Mouse (Mus musculus) kidney, embryonic 14.5 days (tissue): ENCODE results near the gene Hist1h4b. TPM values are rescaled to one million over a fixed set of nuclear protein-coding genes. Genes with fewer than 3 reads are reported as not detected.
A peak's percentile ranks its signal among the peaks of the same experiment; 100 is the strongest.

Experiments
- ATAC-seq: fragments of 200-750 bp; cut with Nextera tagmentation; 2 replicates; pipeline ENCODE4 v1.8.0; 2017; ENCODE audit warnings: moderate number of reproducible peaks, mild to moderate bottlenecking, moderate TSS enrichment, moderate library complexity; ENCODE audit not compliant: low FRiP score, low TSS enrichment
- H3K27ac ChIP-seq: fragments of 300-500 bp; sonication (generic); 2 replicates; pipeline ENCODE4 v1.5.1; 2014; ENCODE audit warnings: low read depth, mild to moderate bottlenecking, low read length, moderate library complexity, mixed read lengths
- H3K27me3 ChIP-seq: fragments of 300-500 bp; sonication (generic); 2 replicates; pipeline ENCODE4 v1.6.1; 2014; ENCODE audit warnings: mild to moderate bottlenecking, low read length; ENCODE audit not compliant: control insufficient read depth, insufficient read depth
- H3K36me3 ChIP-seq: fragments of 300-500 bp; sonication (generic); 2 replicates; pipeline ENCODE4 v1.6.1; 2014; ENCODE audit warnings: low read length, mixed read lengths; ENCODE audit not compliant: control insufficient read depth, insufficient read depth
- H3K4me1 ChIP-seq: fragments of 300-500 bp; sonication (generic); 2 replicates; pipeline ENCODE4 v1.6.1; 2014; ENCODE audit warnings: low read length, mixed read lengths; ENCODE audit not compliant: control insufficient read depth, insufficient read depth
- H3K4me2 ChIP-seq: fragments of 300-500 bp; sonication (generic); replicated peaks from 2 replicates; pipeline ENCODE4 v1.6.1; 2014; ENCODE audit warnings: low read depth, mild to moderate bottlenecking, low read length
- H3K4me3 ChIP-seq: fragments of 300-500 bp; sonication (generic); 2 replicates; pipeline ENCODE4 v1.5.1; 2014; ENCODE audit warnings: mild to moderate bottlenecking, low read length
- H3K9ac ChIP-seq: fragments of 300-500 bp; sonication (generic); 2 replicates; pipeline ENCODE4 v1.6.1; 2014; ENCODE audit warnings: low read depth, mild to moderate bottlenecking, low read length, moderate library complexity
- H3K9me3 ChIP-seq: fragments of 300-500 bp; sonication (generic); 2 replicates; pipeline ENCODE4 v1.6.1; 2016; ENCODE audit warnings: low read length; ENCODE audit not compliant: control insufficient read depth
- WGBS: fragments of 180-500 bp; shearing (Covaris S2); extraction: QIAGEN DNeasy Blood & Tissue Kit; methylation state at CpG from one replicate; pipeline ENCODE4 v1.1.7; 2014; 5-methylcytosine and 5-hydroxymethylcytosine counted together
- polyA plus RNA-seq: library from polyadenylated mRNA; unstranded; fragments of >200 nt; fragmentation: Nextera tagmentation; extraction: Ambion mirVana; gene quantifications from 2 replicates; pipeline ENCODE4 v1.2.1, GENCODE M21; 2014

The Hist1h4b gene
- polyA plus RNA-seq, 1 experiment from 2014 or later: 7.0 TPM

DNA sequence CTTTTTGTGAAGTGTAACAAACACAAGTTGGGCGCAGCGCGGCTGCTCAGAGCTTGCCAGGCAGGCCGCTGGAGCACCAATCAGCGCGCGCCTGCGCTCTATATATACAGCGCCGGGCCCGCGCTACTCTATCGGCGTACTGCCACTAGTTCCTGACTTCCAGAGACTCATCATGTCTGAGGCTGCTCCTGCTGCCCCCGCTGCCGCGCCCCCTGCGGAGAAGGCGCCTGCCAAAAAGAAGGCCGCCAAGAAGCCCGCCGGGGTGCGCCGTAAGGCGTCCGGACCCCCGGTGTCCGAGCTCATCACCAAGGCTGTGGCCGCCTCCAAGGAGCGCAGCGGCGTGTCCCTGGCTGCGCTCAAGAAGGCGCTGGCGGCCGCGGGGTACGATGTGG lies 18.1 kb upstream of the Hist1h4b start, which contains the start of gene Hist1h1c:
Gene Hist1h1c (plus strand): TSS at position 132 of the 392 bp plus-strand sequence.
- peaks cover 7% of the 10 kb centered on the region; the same call in 1 of the 2 replicates for H3K4me1 ChIP-seq
- WGBS: under 1% methylated on average over 30 of the region's 38 CpGs
- H3K36me3 ChIP-seq: no peaks in the 10 kb centered on the region
- no peaks in the 10 kb centered on the region for H3K9me3 ChIP-seq
- ATAC-seq: peak; percentile 95
- peak within 1 kb of the TSS; percentile 99 for H3K27ac ChIP-seq
- H3K9ac ChIP-seq: peak within 1 kb of the TSS; percentile 74
- peak within 1 kb of the TSS; percentile 51 for H3K4me3 ChIP-seq
- H3K27me3 ChIP-seq: no peaks in the 10 kb centered on the region
- peak within 1 kb of the TSS; percentile 72 for H3K4me2 ChIP-seq

DNA sequence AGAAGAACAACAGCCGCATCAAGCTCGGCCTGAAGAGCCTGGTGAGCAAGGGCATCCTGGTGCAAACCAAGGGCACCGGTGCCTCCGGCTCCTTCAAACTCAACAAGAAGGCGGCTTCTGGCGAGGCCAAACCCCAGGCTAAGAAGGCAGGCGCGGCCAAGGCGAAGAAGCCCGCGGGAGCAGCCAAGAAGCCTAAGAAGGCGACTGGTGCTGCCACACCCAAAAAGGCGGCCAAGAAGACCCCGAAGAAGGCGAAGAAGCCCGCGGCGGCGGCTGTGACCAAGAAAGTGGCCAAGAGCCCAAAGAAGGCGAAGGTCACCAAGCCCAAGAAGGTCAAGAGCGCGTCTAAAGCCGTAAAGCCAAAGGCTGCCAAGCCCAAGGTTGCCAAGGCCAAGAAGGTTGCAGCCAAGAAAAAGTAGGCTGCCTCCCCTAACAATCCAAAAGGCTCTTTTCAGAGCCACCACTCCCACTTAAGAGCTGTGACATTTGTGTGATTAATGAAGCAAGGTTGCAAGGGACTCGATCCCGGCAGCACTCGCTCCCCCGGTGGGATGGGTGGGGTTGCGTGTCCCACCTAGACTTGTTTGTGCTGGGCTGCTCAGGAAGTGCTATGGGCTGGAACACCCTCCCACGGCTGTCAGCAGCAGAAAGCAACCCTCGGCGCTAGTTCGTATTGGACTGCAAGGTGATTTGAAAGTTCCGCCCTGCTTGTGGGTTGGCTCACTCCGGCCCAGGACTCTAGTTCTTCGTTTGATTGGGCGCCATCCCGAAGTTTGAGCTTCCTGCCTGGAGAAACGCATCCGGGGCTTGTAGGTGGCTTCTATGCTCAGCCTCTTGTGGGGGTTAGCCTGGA lies 17.5 kb upstream of the Hist1h4b start:
- ATAC-seq: peak; percentile 94
- H3K9me3 ChIP-seq: no peaks in the 10 kb centered on the region
- H3K4me3 ChIP-seq: peak overlapping the region; percentile 51
- WGBS: under 1% methylated on average over 39 of the region's 39 CpGs
- H3K4me1 ChIP-seq: peaks cover 10% of the 10 kb centered on the region; the same call in 1 of the 2 replicates
- peak overlapping the region; percentile 74 for H3K9ac ChIP-seq
- peak overlapping the region; percentile 72 for H3K4me2 ChIP-seq
- H3K27ac ChIP-seq: peak overlapping the region; percentile 99
- H3K36me3 ChIP-seq: no peaks in the 10 kb centered on the region
- H3K27me3 ChIP-seq: no peaks in the 10 kb centered on the region

DNA sequence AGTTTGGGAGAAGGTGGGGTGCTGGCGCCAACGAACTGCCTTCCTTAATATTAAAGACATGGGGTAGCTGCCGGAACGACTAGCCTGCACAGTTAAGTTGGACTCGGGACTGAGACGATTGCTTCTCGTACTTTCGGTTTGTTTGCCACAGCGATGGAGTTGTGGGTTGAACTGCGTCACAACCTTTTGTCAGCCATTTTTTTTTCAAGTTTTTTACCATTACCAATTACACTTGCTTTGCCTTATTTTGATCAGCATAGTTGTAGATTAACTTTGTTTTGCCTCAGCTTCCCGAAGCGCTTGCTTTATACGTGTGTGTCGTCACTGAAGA lies 16.9 kb upstream of the Hist1h4b start:
- Histone ChIP-seq H3K9ac (peak overlapping the region; percentile 74), H3K4me2 (peak overlapping the region; percentile 72), H3K27me3 (no peaks in the 10 kb centered on the region), H3K36me3 (no peaks in the 10 kb centered on the region), H3K4me1 (peaks cover 13% of the 10 kb centered on the region; the same call in 1 of the 2 replicates), H3K9me3 (no peaks in the 10 kb centered on the region), H3K27ac (peak overlapping the region; percentile 99), H3K4me3 (peak overlapping the region; percentile 51)
- ATAC-seq: no peak
- under 1% methylated on average over 14 of the region's 14 CpGs for WGBS

DNA sequence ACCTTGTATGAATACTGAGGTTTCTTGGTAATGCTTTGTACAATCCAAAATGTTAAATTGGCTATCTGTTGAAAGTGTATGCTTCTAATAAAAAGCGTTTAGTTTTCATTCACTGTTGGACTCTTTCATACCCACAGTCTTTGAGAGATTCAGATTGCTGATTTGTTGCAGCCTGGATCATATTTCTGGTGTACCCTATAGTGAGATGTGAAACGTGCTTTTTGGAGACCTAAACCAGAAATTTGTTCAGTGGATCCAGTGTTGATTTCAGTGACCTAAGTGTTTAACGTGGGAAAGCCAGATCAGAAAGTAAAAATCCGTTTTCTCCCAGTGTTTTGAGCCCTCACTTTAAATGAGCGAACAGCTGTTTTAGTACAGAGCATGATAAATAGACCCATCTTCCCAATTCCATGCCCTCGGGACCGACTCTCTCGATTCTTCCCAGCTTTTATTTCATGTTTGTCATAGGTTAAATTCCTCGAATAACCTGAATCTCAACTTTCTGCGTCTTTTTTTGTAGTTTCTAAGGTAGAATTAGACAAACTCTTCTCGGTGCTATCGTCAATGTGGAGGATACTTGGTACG lies 16.5 kb upstream of the Hist1h4b start:
- Histone ChIP-seq H3K4me3 (peak overlapping the region; percentile 51), H3K9me3 (no peaks in the 10 kb centered on the region), H3K27ac (peak overlapping the region; percentile 99), H3K4me1 (peaks cover 13% of the 10 kb centered on the region; the same call in 1 of the 2 replicates), H3K4me2 (peak overlapping the region; percentile 72), H3K9ac (peak overlapping the region; percentile 74), H3K36me3 (no peaks in the 10 kb centered on the region), H3K27me3 (no peaks in the 10 kb centered on the region)
- WGBS: 22% methylated on average over 13 of the region's 13 CpGs
- no peak for ATAC-seq

DNA sequence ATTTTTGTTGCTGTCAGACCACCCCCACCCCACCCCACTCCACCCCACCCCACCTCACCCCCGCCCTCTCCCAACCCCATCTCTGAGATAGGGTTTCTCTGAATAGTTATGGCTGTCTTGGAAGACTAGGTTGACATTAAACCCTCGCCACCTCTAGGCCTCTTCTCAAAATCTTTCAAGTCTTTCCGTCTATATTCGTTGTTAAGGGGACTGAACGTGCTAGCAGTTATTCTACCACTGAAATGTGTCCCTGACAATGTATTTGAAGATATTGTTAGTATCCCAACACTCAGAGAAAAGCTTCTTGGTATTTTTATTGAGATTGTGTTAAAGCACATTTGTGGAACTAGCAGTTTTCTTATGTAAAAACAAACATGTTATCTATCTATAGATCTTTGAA lies 15.9 kb upstream of the Hist1h4b start:
- Histone ChIP-seq H3K9me3 (no peaks in the 10 kb centered on the region), H3K9ac (peak overlapping the region; percentile 74; the same call in 1 of the 2 replicates), H3K27ac (peak overlapping the region; percentile 99; the same call in 1 of the 2 replicates), H3K36me3 (no peaks in the 10 kb centered on the region), H3K4me3 (peak overlapping the region; percentile 51; the same call in 1 of the 2 replicates), H3K4me2 (peak overlapping the region; percentile 72), H3K27me3 (no peaks in the 10 kb centered on the region), H3K4me1 (peaks cover 13% of the 10 kb centered on the region; the same call in 1 of the 2 replicates)
- no peak for ATAC-seq
- 47% methylated on average over 5 of the region's 5 CpGs for WGBS

DNA sequence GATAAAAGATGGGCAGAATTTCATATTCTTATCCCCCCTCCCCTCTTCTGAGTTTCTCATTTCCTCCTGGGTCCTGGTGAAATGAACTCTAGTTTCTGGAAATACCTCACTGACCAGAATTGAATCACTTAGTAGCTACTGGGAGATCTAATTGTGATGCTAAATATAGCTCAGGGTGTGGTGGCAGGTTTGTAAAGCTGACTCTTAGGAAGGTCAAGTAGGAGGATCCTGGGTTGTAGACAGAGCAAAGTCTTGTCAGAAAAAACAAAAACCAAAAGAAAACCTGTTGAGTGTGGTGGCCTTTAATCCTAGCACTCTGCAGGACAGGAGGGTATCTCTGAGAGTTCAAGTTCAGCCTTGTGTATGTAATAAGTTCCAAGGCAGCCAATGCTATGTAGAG lies 14.8 kb upstream of the Hist1h4b start:
- no peak for ATAC-seq

DNA sequence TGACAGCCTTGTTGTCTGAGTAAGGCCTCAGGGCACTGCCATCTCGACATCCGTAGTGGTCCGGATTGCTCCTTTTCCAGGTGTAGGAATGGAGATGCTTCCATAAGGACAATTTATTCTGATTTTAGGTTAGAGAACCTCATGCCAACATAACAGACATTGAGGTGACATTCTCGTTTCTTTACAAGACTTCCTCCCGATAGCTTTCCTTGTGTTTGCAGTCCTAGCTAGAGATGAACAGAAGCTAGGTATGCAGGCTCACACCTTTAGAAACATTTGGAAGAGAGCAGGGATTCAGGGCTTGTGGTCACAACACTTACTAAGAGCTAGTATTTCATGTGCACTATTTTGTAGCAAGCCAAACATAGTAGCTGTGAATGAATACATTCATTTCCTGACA lies 13.6 kb upstream of the Hist1h4b start:
- no peak overlapping the region for H3K27ac ChIP-seq
- no peaks in the 10 kb centered on the region for H3K9me3 ChIP-seq
- no peak for ATAC-seq
- no peaks in the 10 kb centered on the region for H3K36me3 ChIP-seq
- H3K27me3 ChIP-seq: no peaks in the 10 kb centered on the region
- WGBS: 88% methylated on average over 5 of the region's 5 CpGs
- H3K4me1 ChIP-seq: peaks cover 17% of the 10 kb centered on the region; the same call in 1 of the 2 replicates
- H3K4me3 ChIP-seq: no peak overlapping the region
- H3K4me2 ChIP-seq: no peak overlapping the region
- no peak overlapping the region for H3K9ac ChIP-seq

More for the DNA sequence above, 14.8 kb upstream of the Hist1h4b start:
- no peak overlapping the region for H3K9ac ChIP-seq
- H3K27me3 ChIP-seq: no peaks in the 10 kb centered on the region
- no peak overlapping the region for H3K4me3 ChIP-seq
- no peaks in the 10 kb centered on the region for H3K9me3 ChIP-seq
- peaks cover 13% of the 10 kb centered on the region; the same call in 1 of the 2 replicates for H3K4me1 ChIP-seq
- no peak overlapping the region for H3K4me2 ChIP-seq
- no peaks in the 10 kb centered on the region for H3K36me3 ChIP-seq
- H3K27ac ChIP-seq: no peak overlapping the region

DNA sequence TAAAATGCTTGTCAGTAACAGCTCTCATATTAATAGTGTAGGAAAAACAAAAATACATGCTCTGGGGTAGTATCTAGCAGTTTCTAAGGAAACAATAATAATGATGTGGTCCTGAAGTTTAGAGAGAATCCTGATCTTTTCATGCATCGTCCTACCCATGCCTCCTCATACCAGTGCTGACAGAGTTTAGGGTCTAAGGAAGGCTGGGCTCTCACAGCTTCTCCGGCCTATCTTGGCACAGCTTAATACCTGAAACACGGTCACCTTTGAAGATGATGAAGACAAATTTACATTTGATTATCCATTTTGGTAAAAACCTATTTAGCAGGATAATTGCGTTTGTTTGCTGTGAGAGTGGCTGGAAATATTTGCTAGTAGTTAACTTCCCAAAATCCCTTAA lies 12.8 kb upstream of the Hist1h4b start:
- peak overlapping the region; percentile 67 for H3K4me2 ChIP-seq
- peak overlapping the region; percentile 75 for H3K9ac ChIP-seq
- ATAC-seq: no peak
- no peaks in the 10 kb centered on the region for H3K36me3 ChIP-seq
- H3K9me3 ChIP-seq: no peaks in the 10 kb centered on the region
- peak overlapping the region; percentile 98; the same call in 1 of the 2 replicates for H3K27ac ChIP-seq
- H3K4me1 ChIP-seq: peaks cover 21% of the 10 kb centered on the region; the same call in 1 of the 2 replicates
- 48% methylated on average over 4 of the region's 4 CpGs for WGBS
- peak overlapping the region; percentile 41 for H3K4me3 ChIP-seq
- no peaks in the 10 kb centered on the region for H3K27me3 ChIP-seq
